Mouse (Mus musculus) embryonic facial prominence, embryonic 10.5 days (tissue): Measurements from ENCODE around the gene Hspbap1. TPM values are rescaled to one million over a fixed set of nuclear protein-coding genes. Genes with fewer than 3 reads are reported as not detected.

Experiments
- DNase-seq: peaks from one replicate; pipeline ENCODE4 v3.0.0-alpha.2; 2017; ENCODE audit warnings: low spot score
- H3K27ac ChIP-seq: fragments of 300-500 bp; sonication (generic); replicated peaks from 2 replicates; pipeline ENCODE4 v1.5.1; 2016; ENCODE audit warnings: mild to moderate bottlenecking
- H3K27me3 ChIP-seq: fragments of 300-500 bp; sonication (generic); replicated peaks from 2 replicates; pipeline ENCODE4 v1.6.1; 2016; ENCODE audit warnings: low read depth, mild to moderate bottlenecking; ENCODE audit not compliant: poor library complexity, severe bottlenecking
- H3K36me3 ChIP-seq: fragments of 300-500 bp; sonication (generic); replicated peaks from 2 replicates; pipeline ENCODE4 v1.6.1; 2016; ENCODE audit warnings: mild to moderate bottlenecking, moderate library complexity
- H3K4me1 ChIP-seq: fragments of 300-500 bp; sonication (generic); 2 replicates; pipeline ENCODE4 v1.6.1; 2016
- H3K4me3 ChIP-seq: fragments of 300-500 bp; sonication (generic); 2 replicates; pipeline ENCODE4 v1.5.1; 2016; ENCODE audit warnings: mild to moderate bottlenecking, moderate library complexity
- H3K9me3 ChIP-seq: fragments of 300-500 bp; sonication (generic); 2 replicates; pipeline ENCODE4 v1.6.1; 2016; ENCODE audit warnings: mild to moderate bottlenecking
- WGBS: fragments of 180-500 bp; shearing (Covaris S2); methylation state at CpG from one replicate; pipeline ENCODE4 v1.1.7; 2016; 5-methylcytosine and 5-hydroxymethylcytosine counted together
- polyA plus RNA-seq: library from polyadenylated mRNA; unstranded; fragments of >200 nt; fragmentation: Nextera tagmentation; extraction: Ambion mirVana; gene quantifications from 2 replicates; pipeline ENCODE4 v1.2.1, GENCODE M21; 2016

Gene Hspbap1
- polyA plus RNA-seq, 1 experiment from 2014 or later = 30.2 TPM

GRCm38 (mm10) chr16:35817255-35818089 is 47.3 kb downstream of the Hspbap1 start:
- DNase-seq = peak; percentile 84
- no peak overlapping the region for H3K27ac ChIP-seq
- H3K36me3 ChIP-seq = peaks cover 55% of the 10 kb centered on the region
- no peak overlapping the region for H3K4me3 ChIP-seq
- WGBS = 44% methylated on average over 13 of the region's 13 CpGs
- no peaks in the 10 kb centered on the region for H3K9me3 ChIP-seq
- no peaks in the 10 kb centered on the region for H3K27me3 ChIP-seq
- no peaks in the 10 kb centered on the region for H3K4me1 ChIP-seq

- Histone ChIP-seq H3K27ac (no peak overlapping the region), H3K36me3 (peaks cover 32% of the 10 kb centered on the region), H3K9me3 (no peaks in the 10 kb centered on the region), H3K27me3 (no peaks in the 10 kb centered on the region), H3K4me3 (no peak overlapping the region), H3K4me1 (no peaks in the 10 kb centered on the region)
- WGBS = 22% methylated on average over 7 of the region's 7 CpGs
- no peak for DNase-seq
Measured at GRCm38 (mm10) chr16:35829999-35830398, 59.8 kb downstream of the Hspbap1 start.

GRCm38 (mm10) chr16:35832926-35833325 is 62.8 kb downstream of the Hspbap1 start:
- WGBS = 86% methylated on average over 3 of the region's 3 CpGs
- no peak for DNase-seq
- Histone ChIP-seq H3K36me3 (peaks cover 3% of the 10 kb centered on the region), H3K9me3 (peaks cover 2% of the 10 kb centered on the region; the same call in 1 of the 2 replicates), H3K4me1 (no peaks in the 10 kb centered on the region), H3K27ac (no peak overlapping the region), H3K27me3 (no peaks in the 10 kb centered on the region), H3K4me3 (no peak overlapping the region)

GRCm38 (mm10) chr16:35834653-35835052 is 64.5 kb downstream of the Hspbap1 start:
- H3K36me3 ChIP-seq = no peaks in the 10 kb centered on the region
- H3K27ac ChIP-seq = no peak overlapping the region
- H3K27me3 ChIP-seq = no peaks in the 10 kb centered on the region
- H3K9me3 ChIP-seq = peaks cover 2% of the 10 kb centered on the region; the same call in 1 of the 2 replicates
- no peaks in the 10 kb centered on the region for H3K4me1 ChIP-seq
- 90% methylated on average over 8 of the region's 8 CpGs for WGBS
- no peak overlapping the region for H3K4me3 ChIP-seq
- no peak for DNase-seq

- WGBS = 21% methylated on average over 1 of the region's 1 CpGs
- Histone ChIP-seq H3K9me3 (peaks cover 2% of the 10 kb centered on the region; the same call in 1 of the 2 replicates), H3K36me3 (no peaks in the 10 kb centered on the region), H3K27me3 (no peaks in the 10 kb centered on the region), H3K4me3 (no peak overlapping the region), H3K27ac (no peak overlapping the region), H3K4me1 (no peaks in the 10 kb centered on the region)
- peak; percentile 16 for DNase-seq
Measured at GRCm38 (mm10) chr16:35839680-35840079, 69.5 kb downstream of the Hspbap1 start.

- Histone ChIP-seq H3K27ac (no peak overlapping the region), H3K36me3 (no peaks in the 10 kb centered on the region), H3K4me3 (no peak overlapping the region), H3K27me3 (no peaks in the 10 kb centered on the region), H3K4me1 (no peaks in the 10 kb centered on the region), H3K9me3 (no peaks in the 10 kb centered on the region)
- no peak for DNase-seq
Measured at GRCm38 (mm10) chr16:35847138-35847537, 77.0 kb downstream of the Hspbap1 start.

- Histone ChIP-seq H3K9me3 (no peaks in the 10 kb centered on the region), H3K27ac (no peak overlapping the region), H3K27me3 (no peaks in the 10 kb centered on the region), H3K36me3 (no peaks in the 10 kb centered on the region), H3K4me3 (no peak overlapping the region), H3K4me1 (no peaks in the 10 kb centered on the region)
- 88% methylated on average over 4 of the region's 4 CpGs for WGBS
- no peak for DNase-seq
Measured at GRCm38 (mm10) chr16:35855846-35856245, 85.7 kb downstream of the Hspbap1 start.

- 94% methylated on average over 18 of the region's 18 CpGs for WGBS
- H3K27ac ChIP-seq = no peak overlapping the region
- no peaks in the 10 kb centered on the region for H3K27me3 ChIP-seq
- no peak for DNase-seq
- no peak overlapping the region for H3K4me3 ChIP-seq
- no peaks in the 10 kb centered on the region for H3K4me1 ChIP-seq
- H3K9me3 ChIP-seq = no peaks in the 10 kb centered on the region
- no peaks in the 10 kb centered on the region for H3K36me3 ChIP-seq
Measured at GRCm38 (mm10) chr16:35856766-35857165, 86.6 kb downstream of the Hspbap1 start.

- DNase-seq = no peak
- Histone ChIP-seq H3K4me3 (no peak overlapping the region), H3K27me3 (0 out of 2 replicates have a peak, but pooled peaks cover 7% of the 10 kb centered on the region), H3K9me3 (no peaks in the 10 kb centered on the region), H3K27ac (no peak overlapping the region), H3K36me3 (no peaks in the 10 kb centered on the region), H3K4me1 (no peaks in the 10 kb centered on the region)
- WGBS = 83% methylated on average over 16 of the region's 16 CpGs
Measured at GRCm38 (mm10) chr16:35860236-35860635, 90.1 kb downstream of the Hspbap1 start.

- no peak overlapping the region for H3K27ac ChIP-seq
- no peak overlapping the region for H3K4me3 ChIP-seq
- peaks cover 10% of the 10 kb centered on the region; the same call in 1 of the 2 replicates for H3K27me3 ChIP-seq
- WGBS = 90% methylated on average over 1 of the region's 1 CpGs
- no peak for DNase-seq
- H3K36me3 ChIP-seq = no peaks in the 10 kb centered on the region
- no peaks in the 10 kb centered on the region for H3K9me3 ChIP-seq
- no peaks in the 10 kb centered on the region for H3K4me1 ChIP-seq
Measured at GRCm38 (mm10) chr16:35862057-35862456, 91.9 kb downstream of the Hspbap1 start.

- H3K27me3 ChIP-seq = peaks cover 50% of the 10 kb centered on the region
- 80% methylated on average over 11 of the region's 11 CpGs for WGBS
Measured at GRCm38 (mm10) chr16:35867726-35868125, 97.6 kb downstream of the Hspbap1 start.

GRCm38 (mm10) chr16:35869126-35869525 is 99.0 kb downstream of the Hspbap1 start:
- DNase-seq = no peak
- no peak overlapping the region for H3K27ac ChIP-seq
- H3K9me3 ChIP-seq = no peaks in the 10 kb centered on the region
- 30% methylated on average over 3 of the region's 3 CpGs for WGBS
- peaks cover 55% of the 10 kb centered on the region for H3K27me3 ChIP-seq
- H3K4me3 ChIP-seq = no peak overlapping the region
- peaks cover 19% of the 10 kb centered on the region for H3K4me1 ChIP-seq
- no peaks in the 10 kb centered on the region for H3K36me3 ChIP-seq

More at GRCm38 (mm10) chr16:35867726-35868125, 97.6 kb downstream of the Hspbap1 start:
- H3K4me3 ChIP-seq = no peak overlapping the region
- no peak for DNase-seq
- no peaks in the 10 kb centered on the region for H3K36me3 ChIP-seq
- no peak overlapping the region for H3K27ac ChIP-seq
- peaks cover 19% of the 10 kb centered on the region for H3K4me1 ChIP-seq
- no peaks in the 10 kb centered on the region for H3K9me3 ChIP-seq

GRCm38 (mm10) chr16:35869656-35870055 is 99.5 kb downstream of the Hspbap1 start:
- DNase-seq = no peak
- H3K36me3 ChIP-seq = no peaks in the 10 kb centered on the region
- H3K4me1 ChIP-seq = peaks cover 19% of the 10 kb centered on the region
- no peak overlapping the region for H3K27ac ChIP-seq
- no peaks in the 10 kb centered on the region for H3K9me3 ChIP-seq
- peaks cover 50% of the 10 kb centered on the region for H3K27me3 ChIP-seq
- 68% methylated on average over 6 of the region's 6 CpGs for WGBS
- no peak overlapping the region for H3K4me3 ChIP-seq
